18 mouse cellular contexts compared by ENCODE assay signal in the genomic region with DNA sequence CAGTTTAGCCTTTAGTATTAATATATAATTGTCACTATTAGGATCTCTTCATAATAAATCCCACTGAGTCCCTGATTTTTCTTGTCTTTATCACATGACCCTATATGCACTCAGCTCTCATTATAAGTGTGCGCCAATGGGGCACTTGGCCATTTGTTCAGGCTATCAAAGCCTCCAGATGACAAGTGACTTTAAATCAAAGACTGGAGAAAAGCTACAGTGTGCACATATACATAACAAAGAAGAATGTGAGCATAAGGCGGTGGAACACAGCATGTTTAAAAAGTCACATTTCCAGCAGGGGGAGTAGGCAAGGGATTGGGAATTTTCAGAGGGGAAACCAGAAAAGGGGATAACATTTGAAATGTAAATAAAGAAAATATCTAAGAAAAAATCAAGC.
DNase-seq lines count a peak whose midpoint lies in the region; ATAC-seq and TF ChIP-seq lines count a peak whose summit lies in the region.
"Had no signal": no experiment of that assay in that cellular context is flagged by ENCODE, and none has a peak within 500 bp of the region (broad histone marks: within the 10 kb centered on the region; RNA-seq: fewer than 3 reads in every experiment).

No protein-coding gene starts in this region.

- H3K9ac ChIP-seq in forebrain, embryonic 13.5 days: no peak overlapping the region
- H3K9ac ChIP-seq in forebrain, embryonic 12.5 days: no peak overlapping the region
- no peak overlapping the region for H3K9ac ChIP-seq in midbrain, embryonic 11.5 days (ENCODE audit: low read length)
- H3K9ac ChIP-seq in midbrain, embryonic 14.5 days (replicated peaks; ENCODE audit: low read length): no peak overlapping the region
- H3K9ac ChIP-seq: embryonic facial prominence, embryonic 13.5 days; intestine, embryonic 15.5 days; limb, embryonic 12.5 days; liver, embryonic 12.5 days had no signal

- 45% methylated on average over 2 of the region's 2 CpGs for WGBS in forebrain, embryonic 13.5 days
- WGBS in forebrain, embryonic 12.5 days: 44% methylated on average over 2 of the region's 2 CpGs
- 41% methylated on average over 2 of the region's 2 CpGs for WGBS in midbrain, embryonic 11.5 days
- WGBS in midbrain, embryonic 10.5 days: 71% methylated on average over 2 of the region's 2 CpGs
- 9% methylated on average over 2 of the region's 2 CpGs for WGBS in midbrain, embryonic 14.5 days

- no peaks in the 10 kb centered on the region for H3K9me3 ChIP-seq in forebrain, embryonic 13.5 days (replicated peaks)
- H3K9me3 ChIP-seq in forebrain, embryonic 12.5 days: no peaks in the 10 kb centered on the region
- no peaks in the 10 kb centered on the region for H3K9me3 ChIP-seq in midbrain, embryonic 11.5 days (ENCODE audit: control insufficient read depth, low read length)
- no peaks in the 10 kb centered on the region for H3K9me3 ChIP-seq in midbrain, embryonic 10.5 days (replicated peaks)
- no peaks in the 10 kb centered on the region for H3K9me3 ChIP-seq in midbrain, embryonic 14.5 days (ENCODE audit: control insufficient read depth, low read length)
- H3K9me3 ChIP-seq: embryonic facial prominence, embryonic 13.5 days; intestine, embryonic 15.5 days; limb, embryonic 12.5 days; liver, embryonic 12.5 days; megakaryocyte, embryonic 14.5 days had no signal

- peak; percentile 67 for ATAC-seq in forebrain, embryonic 13.5 days
- no peak for ATAC-seq in forebrain, embryonic 12.5 days (ENCODE audit: low FRiP score)
- peak; percentile 76 for ATAC-seq in midbrain, embryonic 11.5 days (ENCODE audit: low FRiP score)
- peak; percentile 78; the same call in 1 of the 2 replicates for ATAC-seq in midbrain, embryonic 14.5 days (ENCODE audit: low FRiP score, low TSS enrichment)
- ATAC-seq: intestine, embryonic 15.5 days; liver, embryonic 12.5 days had no signal

- H3K4me1 ChIP-seq in forebrain, embryonic 13.5 days: no peaks in the 10 kb centered on the region
- no peaks in the 10 kb centered on the region for H3K4me1 ChIP-seq in forebrain, embryonic 12.5 days
- no peaks in the 10 kb centered on the region for H3K4me1 ChIP-seq in midbrain, embryonic 11.5 days (ENCODE audit: control insufficient read depth, insufficient read depth, low read length)
- no peaks in the 10 kb centered on the region for H3K4me1 ChIP-seq in midbrain, embryonic 10.5 days
- no peaks in the 10 kb centered on the region for H3K4me1 ChIP-seq in midbrain, embryonic 14.5 days (ENCODE audit: control insufficient read depth, insufficient read depth, low read length)
- H3K4me1 ChIP-seq: embryonic facial prominence, embryonic 13.5 days; intestine, embryonic 15.5 days; limb, embryonic 12.5 days; liver, embryonic 12.5 days; megakaryocyte, embryonic 14.5 days had no signal

- no peak overlapping the region for H3K4me2 ChIP-seq in forebrain, embryonic 13.5 days
- H3K4me2 ChIP-seq in forebrain, embryonic 12.5 days: no peak overlapping the region
- H3K4me2 ChIP-seq in midbrain, embryonic 11.5 days: no peak overlapping the region
- no peak overlapping the region for H3K4me2 ChIP-seq in midbrain, embryonic 14.5 days (ENCODE audit: low read length)
- H3K4me2 ChIP-seq: embryonic facial prominence, embryonic 13.5 days; intestine, embryonic 15.5 days; limb, embryonic 12.5 days; liver, embryonic 12.5 days had no signal

- no peaks in the 10 kb centered on the region for H3K36me3 ChIP-seq in forebrain, embryonic 13.5 days (ENCODE audit: poor library complexity, severe bottlenecking)
- no peaks in the 10 kb centered on the region for H3K36me3 ChIP-seq in forebrain, embryonic 12.5 days (replicated peaks)
- no peaks in the 10 kb centered on the region for H3K36me3 ChIP-seq in midbrain, embryonic 11.5 days (ENCODE audit: control insufficient read depth, insufficient read depth, low read length)
- no peaks in the 10 kb centered on the region for H3K36me3 ChIP-seq in midbrain, embryonic 10.5 days
- H3K36me3 ChIP-seq in midbrain, embryonic 14.5 days (ENCODE audit: control insufficient read depth, insufficient read depth, low read length): no peaks in the 10 kb centered on the region
- H3K36me3 ChIP-seq: embryonic facial prominence, embryonic 13.5 days; intestine, embryonic 15.5 days; limb, embryonic 12.5 days; liver, embryonic 12.5 days had no signal

- no peak overlapping the region for H3K27ac ChIP-seq in forebrain, embryonic 13.5 days
- no peak overlapping the region for H3K27ac ChIP-seq in forebrain, embryonic 12.5 days
- H3K27ac ChIP-seq in midbrain, embryonic 11.5 days (ENCODE audit: low read depth, low read length): no peak overlapping the region
- no peak overlapping the region for H3K27ac ChIP-seq in midbrain, embryonic 10.5 days (replicated peaks)
- H3K27ac ChIP-seq in midbrain, embryonic 14.5 days (replicated peaks; ENCODE audit: low read depth, low read length): no peak overlapping the region
- H3K27ac ChIP-seq: embryonic facial prominence, embryonic 13.5 days; intestine, embryonic 15.5 days; limb, embryonic 12.5 days; liver, embryonic 12.5 days had no signal

- no peak for TF ChIP-seq CTCF in brain, embryonic 14.5 days (IDR thresholded peaks at IDR 0.05; ENCODE audit: borderline replicate concordance, extremely low read depth, insufficient read depth, insufficient read length)

- no peaks in the 10 kb centered on the region for H3K27me3 ChIP-seq in forebrain, embryonic 13.5 days
- H3K27me3 ChIP-seq in forebrain, embryonic 12.5 days: no peaks in the 10 kb centered on the region
- no peaks in the 10 kb centered on the region for H3K27me3 ChIP-seq in midbrain, embryonic 11.5 days (ENCODE audit: control insufficient read depth, insufficient read depth, low read length)
- H3K27me3 ChIP-seq in midbrain, embryonic 10.5 days (ENCODE audit: low read depth, poor library complexity, severe bottlenecking): no peaks in the 10 kb centered on the region
- no peaks in the 10 kb centered on the region for H3K27me3 ChIP-seq in midbrain, embryonic 14.5 days (ENCODE audit: control insufficient read depth, insufficient read depth, low read length)
- H3K27me3 ChIP-seq: CH12.LX; embryonic facial prominence, embryonic 13.5 days; intestine, embryonic 15.5 days; limb, embryonic 12.5 days; liver, embryonic 12.5 days; megakaryocyte, embryonic 14.5 days had no signal

- TF ChIP-seq POLR2A in brain, embryonic 14.5 days (IDR thresholded peaks at IDR 0.05; ENCODE audit: borderline replicate concordance, extremely low read depth, insufficient read depth, insufficient read length, poor library complexity, severe bottlenecking): no peak

- no peak overlapping the region for H3K4me3 ChIP-seq in forebrain, embryonic 13.5 days
- no peak overlapping the region for H3K4me3 ChIP-seq in forebrain, embryonic 12.5 days (replicated peaks)
- H3K4me3 ChIP-seq in midbrain, embryonic 11.5 days (ENCODE audit: low read depth, low read length): no peak overlapping the region
- no peak overlapping the region for H3K4me3 ChIP-seq in midbrain, embryonic 10.5 days
- no peak overlapping the region for H3K4me3 ChIP-seq in midbrain, embryonic 14.5 days (replicated peaks; ENCODE audit: low read depth, low read length)
- H3K4me3 ChIP-seq: embryonic facial prominence, embryonic 13.5 days; intestine, embryonic 15.5 days; limb, embryonic 12.5 days; liver, embryonic 12.5 days; megakaryocyte, embryonic 14.5 days had no signal

- peak; percentile 59 for DNase-seq in midbrain, embryonic 11.5 days (ENCODE audit: low spot score, missing footprints)
- DNase-seq in midbrain, embryonic 10.5 days (ENCODE audit: low spot score): no peak
- DNase-seq in brain, embryonic 14.5 days (ENCODE audit: low read depth): peak; percentile 69
- peak; percentile 54 for DNase-seq in midbrain, embryonic 14.5 days
- DNase-seq in retina, embryonic 14.5 days (ENCODE audit: low spot score): no peak
- no peak for DNase-seq in kidney, postnatal 10 days
- DNase-seq: cerebellum, adult 2 months; gastrocnemius, postnatal 36 days; lung, adult 2 months; right cerebral cortex, adult 18-20 months had no signal

Comparison
In these comparisons a context has a peak if more than half of its experiments do, and no peak if none do; other contexts are left out.
1. DNase-seq: peak in midbrain, embryonic 11.5 days (single experiment), brain, embryonic 14.5 days (single experiment) and midbrain, embryonic 14.5 days (single experiment); none in midbrain, embryonic 10.5 days (single experiment), retina, embryonic 14.5 days (single experiment) and kidney, postnatal 10 days (single experiment).